8 mouse cellular contexts compared by ENCODE assay signal in genomic region chr11:84868786-84869259, GRCm38 (mm10). TPM values are rescaled to one million over a fixed set of nuclear protein-coding genes. Genes with fewer than 3 reads are reported as not detected.
DNase-seq lines count a peak whose midpoint lies in the region; ATAC-seq and TF ChIP-seq lines count a peak whose summit lies in the region.

No protein-coding gene starts in this region.

- peak overlapping the region; percentile 99 for H3K27ac ChIP-seq in heart, embryonic 11.5 days (ENCODE audit: low read depth, low read length)
- H3K27ac ChIP-seq in forebrain, embryonic 13.5 days: peak overlapping the region; percentile 96; the same call in 1 of the 2 replicates
- H3K27ac ChIP-seq in liver, postnatal 0 days (ENCODE audit: low read depth): peak overlapping the region; percentile 100

- no peaks in the 10 kb centered on the region for H3K9me3 ChIP-seq in heart, embryonic 11.5 days (replicated peaks; ENCODE audit: control insufficient read depth, low read length)
- H3K9me3 ChIP-seq in forebrain, embryonic 13.5 days (replicated peaks): no peaks in the 10 kb centered on the region
- H3K9me3 ChIP-seq in liver, postnatal 0 days (ENCODE audit: low read length): no peaks in the 10 kb centered on the region

- no peaks in the 10 kb centered on the region for H3K36me3 ChIP-seq in heart, embryonic 11.5 days (ENCODE audit: control insufficient read depth, insufficient read depth, low read length)
- peaks cover 55% of the 10 kb centered on the region for H3K36me3 ChIP-seq in C2C12 (ENCODE audit: control insufficient read depth, insufficient read depth)
- no peaks in the 10 kb centered on the region for H3K36me3 ChIP-seq in forebrain, embryonic 13.5 days (ENCODE audit: poor library complexity, severe bottlenecking)
- peaks cover 17% of the 10 kb centered on the region for H3K36me3 ChIP-seq in liver, postnatal 0 days (replicated peaks; ENCODE audit: insufficient read depth, low read length)

- H3ac ChIP-seq in C2C12 (ENCODE audit: control insufficient read depth, insufficient read length, low read depth): peak overlapping the region; percentile 74

- H3K79me2 ChIP-seq in C2C12 (ENCODE audit: control insufficient read depth, insufficient read depth): peaks cover 87% of the 10 kb centered on the region

- WGBS in heart, embryonic 11.5 days (ENCODE audit: insufficient replicate concordance): 11% methylated on average over 7 of the region's 7 CpGs
- whole genome bisulfite sequencing in forebrain, embryonic 13.5 days: 23% methylated on average over 7 of the region's 7 CpGs
- 1% methylated on average over 7 of the region's 7 CpGs for WGBS in liver, postnatal 0 days (ENCODE audit: insufficient replicate concordance)

- peaks cover 73% of the 10 kb centered on the region for H3K79me3 ChIP-seq in C2C12 (ENCODE audit: low read depth)

- no peaks in the 10 kb centered on the region for H3K27me3 ChIP-seq in heart, embryonic 11.5 days (ENCODE audit: control insufficient read depth, insufficient read depth, low read length)
- no peaks in the 10 kb centered on the region for H3K27me3 ChIP-seq in C2C12 (ENCODE audit: control insufficient read depth, insufficient read depth, insufficient read length)
- H3K27me3 ChIP-seq in forebrain, embryonic 13.5 days: no peaks in the 10 kb centered on the region
- H3K27me3 ChIP-seq in liver, postnatal 0 days (ENCODE audit: insufficient read depth, low read length): no peaks in the 10 kb centered on the region

- no peak for DNase-seq in heart, postnatal 25 days (ENCODE audit: low spot score)
- no peak for DNase-seq in liver, postnatal 0 days
- DNase-seq in cerebellum, postnatal 14 days: no peak
- no peak for DNase-seq in cerebellum, postnatal 36 days
- DNase-seq in left cerebral cortex, adult 18-20 months (ENCODE audit: low spot score in 2 of 2): no peak

- peak overlapping the region; percentile 85 for H3K4me2 ChIP-seq in heart, embryonic 11.5 days
- H3K4me2 ChIP-seq in forebrain, embryonic 13.5 days: peak overlapping the region; percentile 86
- H3K4me2 ChIP-seq in liver, postnatal 0 days (ENCODE audit: low read depth, low read length): peak overlapping the region; percentile 80

- no peak for ATAC-seq in heart, embryonic 11.5 days (replicated peaks; ENCODE audit: insufficient number of reproducible peaks, low FRiP score, low TSS enrichment)
- ATAC-seq in forebrain, embryonic 13.5 days: no peak
- ATAC-seq in liver, postnatal 0 days: no peak

- no peak for TF ChIP-seq EP300 in liver, postnatal 0 days (IDR thresholded peaks at IDR 0.05; ENCODE audit: low read depth)

- H3K4me3 ChIP-seq in heart, embryonic 11.5 days (ENCODE audit: low read depth, low read length): peak overlapping the region; percentile 84
- H3K4me3 ChIP-seq in C2C12 (ENCODE audit: insufficient read depth, poor library complexity, severe bottlenecking): peak overlapping the region; percentile 96
- peak overlapping the region; percentile 86 for H3K4me3 ChIP-seq in forebrain, embryonic 13.5 days
- peak overlapping the region; percentile 100 for H3K4me3 ChIP-seq in liver, postnatal 0 days (ENCODE audit: low read depth, low read length)

- TF ChIP-seq CTCF in C2C12 (IDR thresholded peaks at IDR 0.05; ENCODE audit: control insufficient read depth, insufficient read depth, insufficient read length): no peak
- no peak for TF ChIP-seq CTCF in liver, postnatal 0 days (IDR thresholded peaks at IDR 0.05; ENCODE audit: low read depth)

- intact Hi-C loops in heart, postnatal 25 days (cut with DNase I): no loop called here

- H3K9ac ChIP-seq in heart, embryonic 11.5 days (ENCODE audit: low read depth, low read length): peak overlapping the region; percentile 93
- H3K9ac ChIP-seq in forebrain, embryonic 13.5 days: peak overlapping the region; percentile 94
- H3K9ac ChIP-seq in liver, postnatal 0 days (replicated peaks): peak overlapping the region; percentile 99

- H3K4me1 ChIP-seq in heart, embryonic 11.5 days (ENCODE audit: control insufficient read depth, insufficient read depth, low read length): peaks cover 9% of the 10 kb centered on the region
- H3K4me1 ChIP-seq in forebrain, embryonic 13.5 days: peaks cover 33% of the 10 kb centered on the region
- peaks cover 17% of the 10 kb centered on the region for H3K4me1 ChIP-seq in liver, postnatal 0 days (ENCODE audit: insufficient read depth)

TF ChIP-seq in C2C12, 6 proteins besides CTCF, POLR2A, EP300 and RAD21:
- TF ChIP-seq MAX (IDR thresholded peaks at IDR 0.05) (no peak), USF1 (IDR thresholded peaks at IDR 0.05; ENCODE audit: low read depth) (no peak), FOSL1 (IDR thresholded peaks at IDR 0.05; ENCODE audit: insufficient read depth, low read length, poor library complexity, severe bottlenecking) (no peak), CEBPB (IDR thresholded peaks at IDR 0.05; ENCODE audit: low read depth) (no peak), MYOG (IDR thresholded peaks at IDR 0.05; ENCODE audit: control insufficient read depth, extremely low read depth, insufficient read length) (no peak), MYOD1 (IDR thresholded peaks at IDR 0.05; ENCODE audit: control insufficient read depth, insufficient read length, low read depth) (no peak)

RNA-seq across cellular contexts. Expression of gene Ggnbp2, which starts 1.8 kb away (rescaled TPM):
- 52.4 and 54.8 TPM in 2 replicates for polyA plus RNA-seq in heart, embryonic 11.5 days (2014; fragmentation: Nextera tagmentation; extraction: Ambion mirVana)
- total RNA-seq in heart, postnatal 25 days (2021): 10 to 100 TPM; 41.2 to 46.8 TPM
- polyA plus RNA-seq in C2C12 (2012; fragmentation: generic; extraction: Trizol): 21.1 TPM
- 66.5 and 68.5 TPM in 2 replicates for polyA plus RNA-seq in forebrain, embryonic 13.5 days (2015; fragmentation: Nextera tagmentation; extraction: Ambion mirVana)
- polyA plus RNA-seq in liver, postnatal 0 days (2015; fragmentation: Nextera tagmentation; extraction: Ambion mirVana): 44.7 and 56.3 TPM in 2 replicates
- 10 to 100 TPM; 90.8 to 91.0 TPM for total RNA-seq in left cerebral cortex, adult 18-20 months (2021)

RNA-seq across cellular contexts. Expression of gene Myo19, which starts 11.1 kb away (rescaled TPM):
- polyA plus RNA-seq in heart, embryonic 11.5 days (2014; fragmentation: Nextera tagmentation; extraction: Ambion mirVana): 7.2 and 7.7 TPM in 2 replicates
- 1 to 10 TPM; 5.7 to 7.3 TPM for total RNA-seq in heart, postnatal 25 days (2021)
- 13.2 TPM for polyA plus RNA-seq in C2C12 (2012; fragmentation: generic; extraction: Trizol)
- 5.8 and 6.3 TPM in 2 replicates for polyA plus RNA-seq in forebrain, embryonic 13.5 days (2015; fragmentation: Nextera tagmentation; extraction: Ambion mirVana)
- 1.7 and 1.8 TPM in 2 replicates for polyA plus RNA-seq in liver, postnatal 0 days (2015; fragmentation: Nextera tagmentation; extraction: Ambion mirVana)
- 10 to 100 TPM; 11.1 to 17.1 TPM for total RNA-seq in left cerebral cortex, adult 18-20 months (2021)

RNA-seq across cellular contexts. Expression of gene Pigw, which starts 11.3 kb away (rescaled TPM):
- polyA plus RNA-seq in heart, embryonic 11.5 days (2014; fragmentation: Nextera tagmentation; extraction: Ambion mirVana): 2.0 and 4.0 TPM in 2 replicates
- total RNA-seq in heart, postnatal 25 days (2021): 1 to 10 TPM; 5.4 to 6.4 TPM
- 3.9 TPM for polyA plus RNA-seq in C2C12 (2012; fragmentation: generic; extraction: Trizol)
- 2.3 and 2.9 TPM in 2 replicates for polyA plus RNA-seq in forebrain, embryonic 13.5 days (2015; fragmentation: Nextera tagmentation; extraction: Ambion mirVana)
- 1.3 and 1.4 TPM in 2 replicates for polyA plus RNA-seq in liver, postnatal 0 days (2015; fragmentation: Nextera tagmentation; extraction: Ambion mirVana)
- 1 to 10 TPM; 5.7 to 7.0 TPM for total RNA-seq in left cerebral cortex, adult 18-20 months (2021)

RNA-seq across cellular contexts. Expression of gene Dhrs11, which starts 40.0 kb away (rescaled TPM):
- polyA plus RNA-seq in heart, embryonic 11.5 days (2014; fragmentation: Nextera tagmentation; extraction: Ambion mirVana): 34.3 and 43.5 TPM in 2 replicates
- 100 to 1,000 TPM; 106 to 108 TPM for total RNA-seq in heart, postnatal 25 days (2021)
- polyA plus RNA-seq in C2C12 (2012; fragmentation: generic; extraction: Trizol): 5.5 TPM
- 3.6 and 3.8 TPM in 2 replicates for polyA plus RNA-seq in forebrain, embryonic 13.5 days (2015; fragmentation: Nextera tagmentation; extraction: Ambion mirVana)
- 86.1 and 91.1 TPM in 2 replicates for polyA plus RNA-seq in liver, postnatal 0 days (2015; fragmentation: Nextera tagmentation; extraction: Ambion mirVana)
- total RNA-seq in left cerebral cortex, adult 18-20 months (2021): 1 to 10 TPM; 7.9 to 8.4 TPM

RNA-seq across cellular contexts. Expression of gene Znhit3, which starts 47.3 kb away (rescaled TPM):
- polyA plus RNA-seq in heart, embryonic 11.5 days (2014; fragmentation: Nextera tagmentation; extraction: Ambion mirVana): 44.7 and 46.2 TPM in 2 replicates
- 10 to 100 TPM in 1 of 2 experiments, 1 to 10 TPM in 1; 7.6 to 10.2 TPM for total RNA-seq in heart, postnatal 25 days (2021)
- 39.2 TPM for polyA plus RNA-seq in C2C12 (2012; fragmentation: generic; extraction: Trizol)
- polyA plus RNA-seq in forebrain, embryonic 13.5 days (2015; fragmentation: Nextera tagmentation; extraction: Ambion mirVana): 75.3 and 76.3 TPM in 2 replicates
- 20.1 and 21.8 TPM in 2 replicates for polyA plus RNA-seq in liver, postnatal 0 days (2015; fragmentation: Nextera tagmentation; extraction: Ambion mirVana)
- total RNA-seq in left cerebral cortex, adult 18-20 months (2021): 10 to 100 TPM; 32.0 to 32.8 TPM
